Mouse (Mus musculus) cerebral cortex, adult 2 months (tissue): ENCODE measurements around the gene Rgl1.

ENCODE experiments used
- WGBS: fragments of 180-500 bp; shearing (Covaris S2); methylation state at CpG from one replicate; pipeline ENCODE4 v1.1.7; 2018; 5-methylcytosine and 5-hydroxymethylcytosine counted together

Rgl1 gene

GRCm38 (mm10) chr1:152613158-152613857 lies 152.8 kb downstream of the Rgl1 start:
- 67% methylated on average over 16 of the region's 16 CpGs for WGBS

GRCm38 (mm10) chr1:152612535-152613157 lies 153.5 kb downstream of the Rgl1 start:
- WGBS = 65% methylated on average over 12 of the region's 12 CpGs

- WGBS = 69% methylated on average over 10 of the region's 10 CpGs
These were observed 156.6 kb downstream of the Rgl1 start for GRCm38 (mm10) chr1:152609547-152609946.

- WGBS = 76% methylated on average over 7 of the region's 7 CpGs
These were observed 157.1 kb downstream of the Rgl1 start for GRCm38 (mm10) chr1:152609006-152609405.

- 63% methylated on average over 14 of the region's 14 CpGs for WGBS
These were observed 158.4 kb downstream of the Rgl1 start for GRCm38 (mm10) chr1:152607765-152608164.

- WGBS = 82% methylated on average over 11 of the region's 11 CpGs
These were observed 159.4 kb downstream of the Rgl1 start for GRCm38 (mm10) chr1:152606727-152607126.

GRCm38 (mm10) chr1:152605895-152606625 lies 160.1 kb downstream of the Rgl1 start:
- WGBS = 50% methylated on average over 5 of the region's 5 CpGs

GRCm38 (mm10) chr1:152604147-152604546 lies 162.0 kb downstream of the Rgl1 start:
- 68% methylated on average over 6 of the region's 6 CpGs for WGBS

GRCm38 (mm10) chr1:152603628-152604027 lies 162.5 kb downstream of the Rgl1 start:
- 74% methylated on average over 9 of the region's 9 CpGs for WGBS

- 91% methylated on average over 2 of the region's 2 CpGs for WGBS
These were observed 165.7 kb downstream of the Rgl1 start for GRCm38 (mm10) chr1:152600494-152600893.

- WGBS = 67% methylated on average over 8 of the region's 8 CpGs
These were observed 166.8 kb downstream of the Rgl1 start for GRCm38 (mm10) chr1:152599347-152599746.

- 65% methylated on average over 5 of the region's 5 CpGs for WGBS
These were observed 171.5 kb downstream of the Rgl1 start for GRCm38 (mm10) chr1:152594690-152595089.

- WGBS = 50% methylated on average over 9 of the region's 9 CpGs
These were observed 172.2 kb downstream of the Rgl1 start for GRCm38 (mm10) chr1:152593831-152594549.

GRCm38 (mm10) chr1:152593382-152593781 lies 172.8 kb downstream of the Rgl1 start:
- 94% methylated on average over 7 of the region's 7 CpGs for WGBS

GRCm38 (mm10) chr1:152592609-152593008 lies 173.5 kb downstream of the Rgl1 start:
- 48% methylated on average over 6 of the region's 6 CpGs for WGBS

- 94% methylated on average over 15 of the region's 15 CpGs for WGBS
These were observed 174.2 kb downstream of the Rgl1 start for GRCm38 (mm10) chr1:152591746-152592498.

- 82% methylated on average over 5 of the region's 5 CpGs for WGBS
These were observed 175.8 kb downstream of the Rgl1 start for GRCm38 (mm10) chr1:152590321-152590720.

- WGBS = 55% methylated on average over 9 of the region's 9 CpGs
These were observed 176.7 kb downstream of the Rgl1 start for GRCm38 (mm10) chr1:152589331-152589935.

GRCm38 (mm10) chr1:152587431-152587830 lies 178.7 kb downstream of the Rgl1 start:
- 59% methylated on average over 3 of the region's 3 CpGs for WGBS

GRCm38 (mm10) chr1:152585385-152585984 lies 180.7 kb downstream of the Rgl1 start:
- WGBS = 66% methylated on average over 7 of the region's 7 CpGs
